Mouse (Mus musculus): ENCODE data around the gene Nsun2. TPM values are rescaled to one million over a fixed set of nuclear protein-coding genes. Genes with fewer than 3 reads are reported as not detected.

Nsun2 gene
- polyA plus RNA-seq, 1 experiment from 2014 or later, result 125 TPM

DNA sequence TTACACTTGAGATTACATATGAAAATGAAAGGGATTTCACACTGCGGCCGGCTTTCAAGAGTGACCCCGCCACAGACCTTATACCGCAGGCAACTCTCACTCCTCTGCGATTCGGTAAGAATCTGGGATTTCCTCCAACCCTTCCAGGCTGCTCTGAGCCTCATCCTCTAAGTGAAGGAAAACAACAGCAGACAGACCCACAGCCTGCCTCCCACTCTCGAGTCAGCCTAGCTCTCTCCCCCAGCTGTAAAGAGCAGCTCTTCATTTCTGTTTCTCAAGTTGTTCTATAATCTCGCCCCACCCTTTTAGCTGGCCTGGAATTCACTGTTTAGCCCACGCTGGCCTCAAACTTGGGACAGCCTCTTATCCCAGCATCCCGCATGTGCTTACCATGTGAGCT, 8.2 kb downstream of the Nsun2 start:
- Histone ChIP-seq H3K4me3 (ENCODE audit: low read depth, low read length) (no peak overlapping the region), H3K9ac (ENCODE audit: low read length) (no peak overlapping the region), H3K4me1 (ENCODE audit: control insufficient read depth, insufficient read depth, low read length) (peaks cover 13% of the 10 kb centered on the region), H3K36me3 (ENCODE audit: control insufficient read depth, insufficient read depth, low read length) (no peaks in the 10 kb centered on the region), H3K27ac (ENCODE audit: low read depth, low read length) (no peak overlapping the region), H3K4me2 (no peak overlapping the region), H3K27me3 (ENCODE audit: control insufficient read depth, insufficient read depth, low read length) (peaks cover 3% of the 10 kb centered on the region; the same call in 1 of the 2 replicates), H3K9me3 (ENCODE audit: control insufficient read depth, low read length) (no peaks in the 10 kb centered on the region)
- WGBS, result 75% methylated on average over 10 of the region's 10 CpGs
- DNase-seq (ENCODE audit: low spot score, missing footprints) (no peak), ATAC-seq (ENCODE audit: low FRiP score) (no peak)

DNA sequence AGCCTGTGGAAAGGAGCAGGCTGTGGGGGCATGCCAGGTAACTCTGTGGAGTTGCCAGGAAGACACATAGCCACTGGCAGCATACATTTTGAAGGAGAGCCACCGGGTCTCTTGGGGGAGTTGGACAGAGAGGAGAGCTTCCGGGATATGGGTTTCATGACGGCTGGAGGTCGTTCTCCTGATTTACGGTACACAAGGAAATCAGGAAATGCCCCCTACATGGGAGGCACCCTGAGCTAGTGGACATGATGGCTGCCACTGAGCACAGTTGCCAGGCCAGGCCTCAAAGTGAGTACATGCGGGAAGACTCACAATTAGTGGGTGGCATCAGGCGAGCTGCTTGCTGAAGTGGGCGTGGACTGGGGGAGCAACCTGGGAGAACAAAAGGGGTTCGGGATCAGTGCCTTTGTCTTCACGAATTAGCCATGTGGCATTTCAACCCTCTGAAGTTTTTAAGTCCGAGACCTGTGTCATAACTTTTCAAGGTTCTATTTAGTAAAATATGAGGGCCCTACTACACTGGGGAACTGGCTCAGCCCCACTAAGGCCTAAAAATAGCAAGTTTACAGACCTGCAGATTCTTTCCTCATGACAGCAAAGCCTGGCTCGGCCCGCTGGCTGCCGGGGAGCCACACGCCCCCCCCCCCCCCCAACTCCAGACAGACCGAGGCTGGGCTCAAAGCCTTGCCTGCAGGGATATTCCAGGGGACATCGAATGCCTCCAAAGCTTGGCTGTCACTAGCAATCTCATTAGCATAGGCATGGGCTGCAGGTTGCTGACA, 9.2 kb downstream of the Nsun2 start:
- Histone ChIP-seq H3K9me3 (ENCODE audit: control insufficient read depth, low read length) (no peaks in the 10 kb centered on the region), H3K36me3 (ENCODE audit: control insufficient read depth, insufficient read depth, low read length) (no peaks in the 10 kb centered on the region), H3K4me2 (no peak overlapping the region), H3K4me3 (ENCODE audit: low read depth, low read length) (no peak overlapping the region), H3K27me3 (ENCODE audit: control insufficient read depth, insufficient read depth, low read length) (peaks cover 3% of the 10 kb centered on the region; the same call in 1 of the 2 replicates), H3K4me1 (ENCODE audit: control insufficient read depth, insufficient read depth, low read length) (peaks cover 13% of the 10 kb centered on the region), H3K9ac (ENCODE audit: low read length) (no peak overlapping the region), H3K27ac (ENCODE audit: low read depth, low read length) (no peak overlapping the region)
- DNase-seq (ENCODE audit: low spot score, missing footprints) (peak; percentile 79), ATAC-seq (ENCODE audit: low FRiP score) (no peak)
- 36% methylated on average over 17 of the region's 17 CpGs for WGBS

- peaks cover 3% of the 10 kb centered on the region; the same call in 1 of the 2 replicates for H3K27me3 ChIP-seq (ENCODE audit: control insufficient read depth, insufficient read depth, low read length)
- H3K4me2 ChIP-seq, result 0 out of 2 replicates have a peak overlapping the region, but pooled peaks have one; percentile 10
- 48% methylated on average over 12 of the region's 12 CpGs for WGBS
- peaks cover 8% of the 10 kb centered on the region for H3K4me1 ChIP-seq (ENCODE audit: control insufficient read depth, insufficient read depth, low read length)
- no peak overlapping the region for H3K27ac ChIP-seq (ENCODE audit: low read depth, low read length)
- H3K36me3 ChIP-seq (ENCODE audit: control insufficient read depth, insufficient read depth, low read length), result no peaks in the 10 kb centered on the region
- no peak overlapping the region for H3K4me3 ChIP-seq (ENCODE audit: low read depth, low read length)
- no peak overlapping the region for H3K9ac ChIP-seq (ENCODE audit: low read length)
- ATAC-seq (ENCODE audit: low FRiP score), result no peak; the same call in 1 of the 2 replicates
- no peaks in the 10 kb centered on the region for H3K9me3 ChIP-seq (ENCODE audit: control insufficient read depth, low read length)
- DNase-seq (ENCODE audit: low spot score, missing footprints), result peak; percentile 83
These were observed 10.0 kb downstream of the Nsun2 start for GRCm38 (mm10) chr13:69543595-69543994.

- H3K9ac ChIP-seq (ENCODE audit: low read length), result no peak overlapping the region
- H3K4me3 ChIP-seq (ENCODE audit: low read depth, low read length), result no peak overlapping the region
- H3K36me3 ChIP-seq (ENCODE audit: control insufficient read depth, insufficient read depth, low read length), result no peaks in the 10 kb centered on the region
- ATAC-seq (ENCODE audit: low FRiP score) (peak; percentile 74), DNase-seq (ENCODE audit: low spot score, missing footprints) (peak; percentile 98)
- 23% methylated on average over 3 of the region's 3 CpGs for WGBS
- peaks cover 3% of the 10 kb centered on the region; the same call in 1 of the 2 replicates for H3K27me3 ChIP-seq (ENCODE audit: control insufficient read depth, insufficient read depth, low read length)
- peaks cover 3% of the 10 kb centered on the region; the same call in 1 of the 2 replicates for H3K4me1 ChIP-seq (ENCODE audit: control insufficient read depth, insufficient read depth, low read length)
- H3K27ac ChIP-seq (ENCODE audit: low read depth, low read length), result no peak overlapping the region
- no peak overlapping the region for H3K4me2 ChIP-seq
- no peaks in the 10 kb centered on the region for H3K9me3 ChIP-seq (ENCODE audit: control insufficient read depth, low read length)
These were observed 11.5 kb downstream of the Nsun2 start for GRCm38 (mm10) chr13:69545019-69545418.

- no peak overlapping the region for H3K9ac ChIP-seq (ENCODE audit: low read length)
- H3K27ac ChIP-seq (ENCODE audit: low read depth, low read length), result no peak overlapping the region
- DNase-seq (ENCODE audit: low spot score, missing footprints) (no peak), ATAC-seq (ENCODE audit: low FRiP score) (no peak)
- no peaks in the 10 kb centered on the region for H3K36me3 ChIP-seq (ENCODE audit: control insufficient read depth, insufficient read depth, low read length)
- H3K9me3 ChIP-seq (ENCODE audit: control insufficient read depth, low read length), result no peaks in the 10 kb centered on the region
- H3K4me3 ChIP-seq (ENCODE audit: low read depth, low read length), result no peak overlapping the region
- peaks cover 3% of the 10 kb centered on the region; the same call in 1 of the 2 replicates for H3K4me1 ChIP-seq (ENCODE audit: control insufficient read depth, insufficient read depth, low read length)
- no peak overlapping the region for H3K4me2 ChIP-seq
- no peaks in the 10 kb centered on the region for H3K27me3 ChIP-seq (ENCODE audit: control insufficient read depth, insufficient read depth, low read length)
- 69% methylated on average over 16 of the region's 16 CpGs for WGBS
These were observed 14.1 kb downstream of the Nsun2 start for GRCm38 (mm10) chr13:69547488-69548180.

- Histone ChIP-seq H3K4me2 (no peak overlapping the region), H3K27me3 (ENCODE audit: control insufficient read depth, insufficient read depth, low read length) (no peaks in the 10 kb centered on the region), H3K9me3 (ENCODE audit: control insufficient read depth, low read length) (no peaks in the 10 kb centered on the region), H3K4me3 (ENCODE audit: low read depth, low read length) (no peak overlapping the region), H3K9ac (ENCODE audit: low read length) (no peak overlapping the region), H3K27ac (ENCODE audit: low read depth, low read length) (no peak overlapping the region), H3K36me3 (ENCODE audit: control insufficient read depth, insufficient read depth, low read length) (no peaks in the 10 kb centered on the region), H3K4me1 (ENCODE audit: control insufficient read depth, insufficient read depth, low read length) (no peaks in the 10 kb centered on the region)
- no peak for DNase-seq (ENCODE audit: low spot score, missing footprints)
- 54% methylated on average over 8 of the region's 8 CpGs for WGBS
- no peak for ATAC-seq (ENCODE audit: low FRiP score)
These were observed 16.4 kb downstream of the Nsun2 start for GRCm38 (mm10) chr13:69549980-69550379.

DNA sequence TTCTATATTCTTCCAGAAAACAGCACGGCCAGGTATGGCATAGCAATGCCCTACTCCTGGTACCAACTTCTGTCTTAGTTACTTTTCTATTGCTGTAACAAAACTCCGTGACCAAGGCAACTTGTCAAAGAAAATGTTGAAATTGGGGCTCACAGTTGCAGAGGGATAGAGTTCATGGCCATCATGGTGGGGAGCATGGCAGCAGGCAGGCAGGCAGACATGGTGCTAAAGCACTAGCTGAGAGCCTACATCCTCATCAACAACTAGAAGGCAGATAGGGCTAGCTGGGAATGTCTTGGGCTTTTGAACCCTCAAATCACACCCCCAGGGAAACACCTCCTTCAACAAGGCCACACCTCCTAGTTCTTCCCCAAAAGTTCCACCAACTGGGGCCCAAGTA, 17.3 kb downstream of the Nsun2 start:
- Histone ChIP-seq H3K4me3 (ENCODE audit: low read depth, low read length) (no peak overlapping the region), H3K27me3 (ENCODE audit: control insufficient read depth, insufficient read depth, low read length) (no peaks in the 10 kb centered on the region), H3K9me3 (ENCODE audit: control insufficient read depth, low read length) (no peaks in the 10 kb centered on the region), H3K27ac (ENCODE audit: low read depth, low read length) (no peak overlapping the region), H3K4me2 (no peak overlapping the region), H3K9ac (ENCODE audit: low read length) (no peak overlapping the region), H3K4me1 (ENCODE audit: control insufficient read depth, insufficient read depth, low read length) (no peaks in the 10 kb centered on the region), H3K36me3 (ENCODE audit: control insufficient read depth, insufficient read depth, low read length) (no peaks in the 10 kb centered on the region)
- ATAC-seq (ENCODE audit: low FRiP score) (no peak), DNase-seq (ENCODE audit: low spot score, missing footprints) (no peak)
- WGBS, result 93% methylated on average over 2 of the region's 2 CpGs

- Histone ChIP-seq H3K36me3 (ENCODE audit: control insufficient read depth, insufficient read depth, low read length) (no peaks in the 10 kb centered on the region), H3K9ac (ENCODE audit: low read length) (no peak overlapping the region), H3K4me2 (no peak overlapping the region), H3K9me3 (ENCODE audit: control insufficient read depth, low read length) (no peaks in the 10 kb centered on the region), H3K27ac (ENCODE audit: low read depth, low read length) (no peak overlapping the region), H3K4me3 (ENCODE audit: low read depth, low read length) (no peak overlapping the region), H3K27me3 (ENCODE audit: control insufficient read depth, insufficient read depth, low read length) (no peaks in the 10 kb centered on the region), H3K4me1 (ENCODE audit: control insufficient read depth, insufficient read depth, low read length) (no peaks in the 10 kb centered on the region)
- no peak; the same call in 1 of the 2 replicates for ATAC-seq (ENCODE audit: low FRiP score)
- DNase-seq (ENCODE audit: low spot score, missing footprints), result peak; percentile 94
- WGBS, result 25% methylated on average over 5 of the region's 5 CpGs
These were observed 19.5 kb downstream of the Nsun2 start for GRCm38 (mm10) chr13:69553024-69553423.

DNA sequence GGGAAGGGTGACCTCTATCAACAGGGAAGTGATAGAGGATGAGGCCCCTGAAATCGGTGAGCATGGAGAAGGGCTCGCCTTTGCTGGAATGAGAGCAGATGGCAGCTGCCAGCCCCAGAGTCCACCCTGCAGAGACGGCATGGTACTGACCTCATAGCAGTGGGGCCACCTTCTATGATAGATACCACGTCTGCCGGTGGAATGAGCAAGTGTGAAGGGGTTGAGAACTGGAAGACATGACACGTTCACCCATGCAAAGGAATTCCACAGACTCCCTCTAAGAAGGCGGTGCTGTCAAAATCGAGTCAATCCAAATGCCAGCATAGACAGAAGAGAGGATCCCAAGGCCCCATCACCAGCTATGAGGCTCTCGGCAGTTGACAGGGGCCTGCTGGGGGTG, 20.7 kb downstream of the Nsun2 start:
- Histone ChIP-seq H3K27me3 (ENCODE audit: control insufficient read depth, insufficient read depth, low read length) (no peaks in the 10 kb centered on the region), H3K9me3 (ENCODE audit: control insufficient read depth, low read length) (no peaks in the 10 kb centered on the region), H3K4me3 (ENCODE audit: low read depth, low read length) (no peak overlapping the region), H3K4me1 (ENCODE audit: control insufficient read depth, insufficient read depth, low read length) (no peaks in the 10 kb centered on the region), H3K9ac (ENCODE audit: low read length) (no peak overlapping the region), H3K4me2 (no peak overlapping the region), H3K27ac (ENCODE audit: low read depth, low read length) (no peak overlapping the region), H3K36me3 (ENCODE audit: control insufficient read depth, insufficient read depth, low read length) (no peaks in the 10 kb centered on the region)
- DNase-seq (ENCODE audit: low spot score, missing footprints) (no peak), ATAC-seq (ENCODE audit: low FRiP score) (no peak)
- 87% methylated on average over 9 of the region's 9 CpGs for WGBS

Measured in midbrain, embryonic 11.5 days (tissue).